Mouse (Mus musculus) midbrain, embryonic 12.5 days (tissue): ENCODE measurements at regions not wholly inside any gene's neighbourhood (a gene's known extent, or its start where the extent isn't known, plus 50 kb on each side); places are given as distances from the start of the nearest gene placed in this dataset.

Experiments used
- ATAC-seq: fragments of 200-750 bp; cut with Nextera tagmentation; 2 replicates; pipeline ENCODE4 v1.8.0; 2017; ENCODE audit warnings: low read depth, moderate TSS enrichment, moderate library complexity; ENCODE audit not compliant: low FRiP score
- H3K27ac ChIP-seq: fragments of 300-500 bp; sonication (generic); replicated peaks from 2 replicates; pipeline ENCODE4 v1.5.1; 2016; ENCODE audit warnings: mild to moderate bottlenecking
- H3K27me3 ChIP-seq: fragments of 300-500 bp; sonication (generic); 2 replicates; pipeline ENCODE4 v1.6.1; 2016; ENCODE audit warnings: mild to moderate bottlenecking
- H3K36me3 ChIP-seq: fragments of 300-500 bp; sonication (generic); 2 replicates; pipeline ENCODE4 v1.6.1; 2016
- H3K4me1 ChIP-seq: fragments of 300-500 bp; sonication (generic); 2 replicates; pipeline ENCODE4 v1.6.1; 2016
- H3K4me2 ChIP-seq: fragments of 300-500 bp; sonication (generic); replicated peaks from 2 replicates; pipeline ENCODE4 v1.6.1; 2016; ENCODE audit warnings: mild to moderate bottlenecking, moderate library complexity
- H3K4me3 ChIP-seq: fragments of 300-500 bp; sonication (generic); 2 replicates; pipeline ENCODE4 v1.5.1; 2016; ENCODE audit warnings: mild to moderate bottlenecking
- H3K9ac ChIP-seq: fragments of 300-500 bp; sonication (generic); replicated peaks from 2 replicates; pipeline ENCODE4 v1.6.1; 2016; ENCODE audit warnings: mild to moderate bottlenecking, moderate library complexity
- H3K9me3 ChIP-seq: fragments of 300-500 bp; sonication (generic); 2 replicates; pipeline ENCODE4 v1.6.1; 2016; ENCODE audit warnings: mild to moderate bottlenecking
- WGBS: fragments of 180-500 bp; shearing (Covaris S2); methylation state at CpG from one replicate; pipeline ENCODE4 v1.1.7; 2016; 5-methylcytosine and 5-hydroxymethylcytosine counted together

DNA sequence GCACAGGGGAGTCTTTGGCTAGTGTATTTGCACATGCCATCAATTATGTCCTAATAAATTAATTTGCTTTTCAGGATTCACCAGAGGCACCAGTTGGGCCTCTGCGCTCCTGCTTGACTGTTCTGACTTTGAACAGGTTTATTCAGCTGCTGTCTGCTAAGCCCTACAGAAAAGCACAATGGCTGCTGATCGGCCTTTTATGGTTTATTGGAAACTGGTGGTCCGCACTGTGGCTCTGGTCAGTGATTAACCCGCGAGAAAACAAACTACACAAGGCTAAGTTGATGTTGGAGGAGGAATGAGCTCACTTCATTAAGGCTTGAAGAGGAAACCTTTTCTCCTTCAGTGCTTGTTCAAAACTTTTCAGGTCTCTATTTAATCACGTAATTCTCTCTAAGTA, 208.4 kb upstream of the Gpr101 start:
- no peak overlapping the region for H3K9ac ChIP-seq
- H3K4me2 ChIP-seq = no peak overlapping the region
- no peaks in the 10 kb centered on the region for H3K36me3 ChIP-seq
- H3K9me3 ChIP-seq = no peaks in the 10 kb centered on the region
- ATAC-seq = no peak
- no peak overlapping the region for H3K27ac ChIP-seq
- no peak overlapping the region for H3K4me3 ChIP-seq
- H3K4me1 ChIP-seq = peaks cover 7% of the 10 kb centered on the region; the same call in 1 of the 2 replicates
- 35% methylated on average over 6 of the region's 6 CpGs for WGBS
- no peaks in the 10 kb centered on the region for H3K27me3 ChIP-seq

DNA sequence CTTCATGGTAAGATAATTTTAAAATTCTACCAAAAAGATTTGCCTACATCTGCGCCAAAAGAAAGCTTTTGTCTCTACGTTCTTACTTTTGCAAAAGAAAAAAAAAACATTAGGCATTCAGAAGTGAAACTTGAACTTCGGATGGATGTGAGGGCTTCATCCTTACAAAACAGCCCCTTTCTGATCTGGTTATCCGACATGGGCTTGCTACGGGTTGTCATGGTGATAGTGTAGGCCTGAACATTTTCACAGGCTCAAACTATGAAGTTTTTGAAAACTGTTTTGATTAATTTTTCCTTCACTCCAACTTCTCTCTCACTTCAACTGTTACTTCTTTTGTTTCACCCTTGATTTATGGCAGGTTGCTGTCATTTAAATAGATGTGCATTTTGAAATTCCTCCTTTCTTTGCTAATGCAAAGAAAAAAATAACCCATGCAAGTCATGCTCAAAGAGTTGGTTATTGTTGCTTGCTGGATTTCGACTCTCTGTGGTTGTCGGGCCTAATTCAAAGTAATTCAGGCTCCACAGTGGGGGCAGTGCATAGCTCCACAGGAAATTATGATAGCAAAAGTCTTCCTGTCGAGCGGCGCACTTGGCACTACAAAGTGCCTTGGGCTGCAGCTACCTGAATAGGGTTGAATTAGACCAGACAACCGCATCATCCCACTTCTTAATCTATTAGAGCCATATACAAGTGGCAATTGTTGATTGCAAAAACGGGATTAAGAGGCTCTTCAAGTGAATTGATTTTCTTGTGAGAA, 205.7 kb upstream of the Gpr101 start:
- H3K4me1 ChIP-seq = peaks cover 7% of the 10 kb centered on the region; the same call in 1 of the 2 replicates
- H3K9me3 ChIP-seq = no peaks in the 10 kb centered on the region
- H3K27me3 ChIP-seq = no peaks in the 10 kb centered on the region
- H3K9ac ChIP-seq = no peak overlapping the region
- peak overlapping the region; percentile 73 for H3K27ac ChIP-seq
- H3K4me3 ChIP-seq = no peak overlapping the region
- 33% methylated on average over 12 of the region's 12 CpGs for WGBS
- H3K36me3 ChIP-seq = no peaks in the 10 kb centered on the region
- peak; percentile 83 for ATAC-seq
- H3K4me2 ChIP-seq = peak overlapping the region; percentile 31

DNA sequence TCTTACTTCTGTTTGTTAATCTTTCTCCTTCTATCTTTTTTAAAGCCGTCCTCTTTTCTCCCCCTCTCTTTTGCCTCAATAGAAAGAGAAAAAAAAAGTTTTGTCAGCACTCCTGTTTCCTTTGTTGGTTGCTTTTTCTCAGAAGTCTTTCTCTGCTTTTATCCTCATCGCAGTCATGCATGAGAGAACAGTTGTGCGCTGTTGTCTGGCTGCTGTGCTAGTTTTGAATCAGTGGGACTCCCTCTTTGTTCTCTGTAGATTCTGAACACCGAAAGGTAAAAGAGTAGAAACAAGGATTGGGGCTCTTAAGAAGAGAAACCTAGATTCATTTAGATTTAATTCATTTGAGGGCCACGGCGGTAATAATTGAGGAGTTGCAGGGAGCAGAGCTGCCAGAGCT, 204.9 kb upstream of the Gpr101 start:
- peak; percentile 64; the same call in 1 of the 2 replicates for ATAC-seq
- H3K27me3 ChIP-seq = no peaks in the 10 kb centered on the region
- no peak overlapping the region for H3K9ac ChIP-seq
- H3K9me3 ChIP-seq = no peaks in the 10 kb centered on the region
- no peak overlapping the region for H3K4me3 ChIP-seq
- H3K4me2 ChIP-seq = peak overlapping the region; percentile 31
- no peaks in the 10 kb centered on the region for H3K36me3 ChIP-seq
- WGBS = 33% methylated on average over 6 of the region's 6 CpGs
- peak overlapping the region; percentile 73 for H3K27ac ChIP-seq
- peaks cover 7% of the 10 kb centered on the region; the same call in 1 of the 2 replicates for H3K4me1 ChIP-seq

DNA sequence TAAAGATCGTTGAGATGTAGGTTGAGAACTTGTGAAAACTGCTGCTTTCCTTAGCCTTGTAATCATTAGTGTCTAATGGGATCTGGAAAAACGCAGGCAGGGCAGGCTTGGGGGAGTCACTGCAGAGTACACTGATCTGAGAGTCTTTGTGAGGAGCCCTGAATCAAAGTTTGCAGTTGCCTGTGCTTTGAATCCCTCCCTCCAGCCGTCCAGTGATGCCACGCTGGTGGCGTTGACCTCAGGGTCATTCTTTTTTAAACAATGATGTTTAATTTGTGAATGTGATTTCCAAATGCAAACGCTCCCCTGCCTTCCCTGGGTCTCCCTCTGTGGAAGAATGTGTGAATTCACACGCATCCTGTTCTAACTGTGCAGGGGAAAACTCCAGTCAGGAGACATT, 204.4 kb upstream of the Gpr101 start:
- whole genome bisulfite sequencing = 33% methylated on average over 7 of the region's 7 CpGs
- peak overlapping the region; percentile 73 for H3K27ac ChIP-seq
- no peaks in the 10 kb centered on the region for H3K27me3 ChIP-seq
- ATAC-seq = no peak
- no peak overlapping the region for H3K9ac ChIP-seq
- peak overlapping the region; percentile 31; the same call in 1 of the 2 replicates for H3K4me2 ChIP-seq
- no peak overlapping the region for H3K4me3 ChIP-seq
- H3K4me1 ChIP-seq = peaks cover 7% of the 10 kb centered on the region; the same call in 1 of the 2 replicates
- H3K9me3 ChIP-seq = no peaks in the 10 kb centered on the region
- no peaks in the 10 kb centered on the region for H3K36me3 ChIP-seq

DNA sequence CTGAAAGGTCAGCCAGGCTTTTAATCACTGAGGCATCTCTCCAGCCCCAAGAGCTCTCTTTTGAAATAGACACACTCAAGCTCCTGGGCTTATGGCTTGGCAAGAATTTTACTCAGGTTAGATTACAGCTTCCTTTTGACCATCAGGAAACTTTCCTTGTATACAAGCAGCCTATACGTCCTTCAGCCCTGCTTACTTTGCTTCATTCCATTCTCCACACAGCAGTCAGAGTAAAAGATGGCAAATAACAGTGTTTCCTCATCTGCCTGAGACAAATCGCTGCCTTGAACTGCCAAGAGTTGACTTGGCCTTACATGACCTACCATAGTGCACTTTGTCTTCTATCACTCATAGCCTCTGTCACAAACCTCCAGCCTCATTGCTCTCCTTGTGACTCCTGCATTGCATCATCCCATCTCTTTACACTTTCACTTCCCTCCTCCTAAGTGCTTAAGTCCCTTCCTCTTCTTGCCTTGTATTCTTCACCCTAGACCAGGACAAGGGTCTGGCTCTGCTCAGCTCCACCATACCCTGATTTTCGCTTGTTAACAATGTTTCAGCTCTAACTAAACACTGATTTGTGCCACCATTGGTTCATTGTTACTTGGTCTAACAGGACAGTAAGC, 203.2 kb upstream of the Gpr101 start:
- H3K4me1 ChIP-seq = peaks cover 7% of the 10 kb centered on the region; the same call in 1 of the 2 replicates
- no peak overlapping the region for H3K9ac ChIP-seq
- no peaks in the 10 kb centered on the region for H3K27me3 ChIP-seq
- H3K9me3 ChIP-seq = no peaks in the 10 kb centered on the region
- 56% methylated on average over 3 of the region's 3 CpGs for WGBS
- peak overlapping the region; percentile 30 for H3K27ac ChIP-seq
- H3K4me3 ChIP-seq = no peak overlapping the region
- H3K36me3 ChIP-seq = no peaks in the 10 kb centered on the region
- H3K4me2 ChIP-seq = no peak overlapping the region
- ATAC-seq = no peak

DNA sequence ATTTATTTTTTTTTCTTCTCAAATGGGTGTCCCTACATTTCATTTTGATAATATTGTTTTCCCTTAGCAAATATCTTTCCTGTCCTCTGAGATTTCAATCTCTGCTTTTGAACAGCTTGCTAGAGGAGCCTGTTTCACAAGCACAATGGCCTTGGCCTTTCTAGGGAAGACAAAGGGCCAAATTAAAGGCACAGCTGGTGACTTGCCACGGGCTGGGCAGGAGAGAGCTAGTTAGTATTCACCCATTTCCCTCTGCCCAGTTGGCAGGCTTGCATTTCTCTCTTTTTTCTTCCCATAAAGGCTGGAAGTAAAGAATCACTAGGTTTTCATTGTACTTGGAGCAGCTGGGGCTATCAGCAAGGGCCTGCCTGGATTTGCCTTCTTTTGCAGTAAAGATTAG, 188.9 kb upstream of the Gpr101 start:
- Histone ChIP-seq H3K4me2 (no peak overlapping the region), H3K36me3 (no peaks in the 10 kb centered on the region), H3K4me1 (no peaks in the 10 kb centered on the region; the same call in 1 of the 2 replicates), H3K27ac (peak overlapping the region; percentile 58), H3K9ac (no peak overlapping the region), H3K4me3 (no peak overlapping the region), H3K27me3 (no peaks in the 10 kb centered on the region), H3K9me3 (no peaks in the 10 kb centered on the region)
- ATAC-seq = peak; percentile 79
- 10% methylated on average over 1 of the region's 1 CpGs for WGBS

DNA sequence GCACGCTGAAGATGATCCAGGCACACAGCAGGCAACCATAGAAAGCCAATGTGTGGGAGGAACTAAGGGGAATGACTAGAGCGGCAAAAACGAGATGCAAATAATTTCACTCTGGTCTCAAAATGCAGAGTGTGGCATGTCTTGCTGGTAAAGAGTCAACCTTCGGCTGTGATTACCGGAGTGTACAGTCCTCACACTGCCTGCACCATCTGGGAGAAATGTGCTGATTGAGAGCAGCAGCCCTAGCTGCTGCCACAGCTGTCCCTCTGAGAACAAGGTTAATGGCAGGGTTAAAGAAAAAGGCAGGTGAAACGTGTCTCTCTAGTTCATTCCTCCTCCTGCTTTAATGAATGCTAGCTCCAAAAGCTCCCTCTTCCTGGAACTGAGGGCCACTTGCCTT, 173.2 kb upstream of the Gpr101 start:
- Histone ChIP-seq H3K9me3 (no peaks in the 10 kb centered on the region), H3K4me3 (no peak overlapping the region), H3K36me3 (no peaks in the 10 kb centered on the region), H3K9ac (no peak overlapping the region), H3K27me3 (no peaks in the 10 kb centered on the region), H3K4me1 (no peaks in the 10 kb centered on the region), H3K4me2 (no peak overlapping the region), H3K27ac (no peak overlapping the region)
- WGBS = 65% methylated on average over 6 of the region's 6 CpGs
- ATAC-seq = no peak

DNA sequence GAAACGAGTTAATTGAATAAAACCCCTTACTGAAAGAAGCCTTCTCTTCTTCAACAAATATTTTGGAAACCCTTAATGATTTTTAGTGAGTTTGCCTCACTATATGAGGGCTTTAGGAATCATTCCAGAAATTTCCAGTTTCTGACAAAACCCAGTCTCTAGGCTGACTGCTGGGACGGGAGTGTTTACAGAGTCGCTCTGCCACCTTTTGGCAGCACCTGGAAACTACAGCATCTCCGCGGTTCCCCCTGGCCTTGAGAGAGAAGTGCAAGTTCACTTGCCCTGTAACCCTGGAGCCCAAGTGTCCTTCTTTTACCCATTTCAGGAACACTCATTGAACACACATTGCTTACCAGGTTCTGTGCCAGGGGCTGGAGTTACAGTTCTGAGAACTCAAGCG, 171.4 kb upstream of the Gpr101 start:
- Histone ChIP-seq H3K4me2 (no peak overlapping the region), H3K36me3 (no peaks in the 10 kb centered on the region), H3K27ac (no peak overlapping the region), H3K9me3 (no peaks in the 10 kb centered on the region), H3K4me3 (no peak overlapping the region), H3K27me3 (no peaks in the 10 kb centered on the region), H3K4me1 (no peaks in the 10 kb centered on the region), H3K9ac (no peak overlapping the region)
- 21% methylated on average over 6 of the region's 6 CpGs for WGBS
- 0 out of 2 replicates have a peak, but pooled peaks have one; percentile 52 for ATAC-seq

DNA sequence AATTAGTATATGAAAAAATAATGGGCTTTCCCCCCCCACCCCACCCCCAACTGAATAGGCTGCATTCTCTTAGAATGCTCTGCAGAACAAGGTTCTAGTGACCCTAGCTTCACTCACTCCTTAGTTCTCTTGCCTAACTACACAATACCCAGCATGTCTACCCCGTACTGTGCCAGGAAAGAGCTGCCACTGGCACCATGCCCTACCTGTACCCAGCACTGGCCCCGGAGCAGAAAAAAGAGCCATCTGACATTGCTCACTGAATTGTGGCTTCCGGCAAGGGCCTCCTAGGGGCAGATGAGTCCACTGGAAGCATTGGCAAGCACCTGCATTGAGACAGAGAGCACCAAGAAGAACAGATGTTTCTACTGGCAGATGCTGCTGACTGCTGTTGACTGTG, 156.0 kb upstream of the Gpr101 start:
- Histone ChIP-seq H3K9me3 (no peaks in the 10 kb centered on the region), H3K4me3 (no peak overlapping the region), H3K36me3 (no peaks in the 10 kb centered on the region), H3K4me1 (no peaks in the 10 kb centered on the region), H3K9ac (no peak overlapping the region), H3K27ac (no peak overlapping the region), H3K27me3 (no peaks in the 10 kb centered on the region), H3K4me2 (no peak overlapping the region)
- no peak for ATAC-seq
- WGBS = 94% methylated on average over 3 of the region's 3 CpGs

DNA sequence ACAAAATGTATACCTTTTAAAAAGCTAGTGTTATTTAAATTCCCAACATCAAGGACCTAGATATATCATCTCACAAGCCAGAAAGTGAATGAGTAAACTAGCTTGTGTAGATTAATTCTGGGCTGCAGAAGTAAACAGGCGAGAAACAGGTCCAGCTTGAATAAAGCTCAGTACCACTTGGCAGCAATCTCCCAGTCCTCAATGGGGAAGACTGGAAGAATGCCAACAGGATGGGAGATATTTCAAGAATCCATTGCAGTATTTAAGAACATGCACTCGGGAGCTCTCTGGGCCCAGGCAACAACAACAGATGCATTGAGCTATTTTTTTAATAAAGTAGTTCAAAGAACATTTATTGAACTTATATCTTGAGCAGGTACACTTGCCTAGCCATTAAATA, 152.5 kb upstream of the Gpr101 start:
- H3K27me3 ChIP-seq = no peaks in the 10 kb centered on the region
- no peak overlapping the region for H3K4me2 ChIP-seq
- ATAC-seq = no peak
- no peak overlapping the region for H3K4me3 ChIP-seq
- no peak overlapping the region for H3K27ac ChIP-seq
- no peaks in the 10 kb centered on the region for H3K36me3 ChIP-seq
- H3K4me1 ChIP-seq = no peaks in the 10 kb centered on the region
- H3K9ac ChIP-seq = no peak overlapping the region
- H3K9me3 ChIP-seq = no peaks in the 10 kb centered on the region
- WGBS = 65% methylated on average over 2 of the region's 2 CpGs

DNA sequence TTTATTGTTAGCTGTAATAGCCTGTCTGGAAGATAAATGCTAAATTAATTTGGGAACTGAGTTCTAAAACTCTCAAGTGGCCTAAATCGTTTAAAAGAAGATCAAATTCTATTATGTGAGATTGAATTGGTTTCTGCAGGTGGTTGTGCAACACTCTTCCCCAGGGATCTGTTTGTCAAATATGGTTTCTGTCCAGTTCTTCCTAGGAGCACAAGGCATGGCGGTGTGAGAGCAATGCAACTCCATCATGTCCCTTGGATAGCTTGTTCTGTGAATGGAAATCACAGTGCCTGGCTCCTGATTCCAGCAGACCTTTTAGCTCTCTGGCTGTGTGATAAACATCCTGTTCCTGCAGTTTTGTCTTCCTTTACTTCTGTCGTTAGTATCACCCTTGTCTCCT, 151.9 kb upstream of the Gpr101 start:
- no peak overlapping the region for H3K9ac ChIP-seq
- H3K27me3 ChIP-seq = no peaks in the 10 kb centered on the region
- no peak for ATAC-seq
- no peak overlapping the region for H3K27ac ChIP-seq
- H3K36me3 ChIP-seq = no peaks in the 10 kb centered on the region
- WGBS = 71% methylated on average over 3 of the region's 3 CpGs
- no peak overlapping the region for H3K4me3 ChIP-seq
- no peak overlapping the region for H3K4me2 ChIP-seq
- H3K4me1 ChIP-seq = no peaks in the 10 kb centered on the region
- no peaks in the 10 kb centered on the region for H3K9me3 ChIP-seq
